Mouse (Mus musculus) heart, postnatal 0 days (tissue): ENCODE data around the gene Olfr1340. TPM values are rescaled to one million over a fixed set of nuclear protein-coding genes. Genes with fewer than 3 reads are reported as not detected.

Experiments used
- ATAC-seq: fragments of 200-750 bp; cut with Nextera tagmentation; 2 replicates; pipeline ENCODE4 v1.8.0; 2017; ENCODE audit warnings: low read depth, moderate number of reproducible peaks, moderate library complexity; ENCODE audit not compliant: insufficient read depth
- DNase-seq: peaks from one replicate; pipeline ENCODE4 v3.0.0-alpha.2; 2016; ENCODE audit warnings: low spot score
- H3K27ac ChIP-seq: fragments of 300-500 bp; sonication (generic); 2 replicates; pipeline ENCODE4 v1.5.1; 2014; ENCODE audit warnings: low read depth, mild to moderate bottlenecking
- H3K27me3 ChIP-seq: fragments of 300-500 bp; sonication (generic); 2 replicates; pipeline ENCODE4 v1.6.1; 2014; ENCODE audit warnings: low read length, mixed read lengths; ENCODE audit not compliant: control insufficient read depth, insufficient read depth
- H3K36me3 ChIP-seq: fragments of 300-500 bp; sonication (generic); replicated peaks from 2 replicates; pipeline ENCODE4 v1.6.1; 2014; ENCODE audit warnings: low read length, mixed read lengths; ENCODE audit not compliant: control insufficient read depth, insufficient read depth
- H3K4me1 ChIP-seq: fragments of 300-500 bp; sonication (generic); 2 replicates; pipeline ENCODE4 v1.6.1; 2014; ENCODE audit warnings: antibody characterized with exemption; ENCODE audit not compliant: control insufficient read depth, insufficient read depth
- H3K4me2 ChIP-seq: fragments of 300-500 bp; sonication (generic); 2 replicates; pipeline ENCODE4 v1.6.1; 2014; ENCODE audit warnings: low read depth, mild to moderate bottlenecking, low read length, moderate library complexity
- H3K4me3 ChIP-seq: fragments of 300-500 bp; sonication (generic); 2 replicates; pipeline ENCODE4 v1.5.1; 2014; ENCODE audit warnings: low read depth, low read length
- H3K9ac ChIP-seq: fragments of 300-500 bp; sonication (generic); replicated peaks from 2 replicates; pipeline ENCODE4 v1.6.1; 2014; ENCODE audit warnings: low read depth, low read length, mixed read lengths
- H3K9me3 ChIP-seq: fragments of 300-500 bp; sonication (generic); replicated peaks from 2 replicates; pipeline ENCODE4 v1.6.1; 2016; ENCODE audit warnings: low read length; ENCODE audit not compliant: control insufficient read depth
- CTCF ChIP-seq: IDR thresholded peaks from 2 replicates; pipeline ENCODE4 v1.5.1; 2016; ENCODE audit warnings: antibody characterized with exemption, control low read depth, low read depth
- EP300 ChIP-seq: IDR thresholded peaks from 2 replicates; pipeline ENCODE4 v1.6.1; 2016; ENCODE audit warnings: antibody characterized with exemption, low read depth
- WGBS: fragments of 180-500 bp; shearing (Covaris S2); extraction: QIAGEN DNeasy Blood & Tissue Kit; methylation state at CpG from one replicate; pipeline ENCODE4 v1.1.7; 2014; 5-methylcytosine and 5-hydroxymethylcytosine counted together
- polyA plus RNA-seq: library from polyadenylated mRNA; unstranded; fragments of >200 nt; fragmentation: Nextera tagmentation; extraction: Ambion mirVana; gene quantifications from 2 replicates; pipeline ENCODE4 v1.2.1, GENCODE M21; 2015
- total RNA-seq: library from RNA; depleted of rRNA; stranded (reverse); fragments of >200 nt; gene quantifications from 2 replicates; pipeline ENCODE4 v1.2.3, GENCODE M21; 2014; ENCODE audit warnings: low replicate concordance

The Olfr1340 gene
- total and polyA plus RNA-seq, 2 experiments from 2014 or later, result not detected

DNA sequence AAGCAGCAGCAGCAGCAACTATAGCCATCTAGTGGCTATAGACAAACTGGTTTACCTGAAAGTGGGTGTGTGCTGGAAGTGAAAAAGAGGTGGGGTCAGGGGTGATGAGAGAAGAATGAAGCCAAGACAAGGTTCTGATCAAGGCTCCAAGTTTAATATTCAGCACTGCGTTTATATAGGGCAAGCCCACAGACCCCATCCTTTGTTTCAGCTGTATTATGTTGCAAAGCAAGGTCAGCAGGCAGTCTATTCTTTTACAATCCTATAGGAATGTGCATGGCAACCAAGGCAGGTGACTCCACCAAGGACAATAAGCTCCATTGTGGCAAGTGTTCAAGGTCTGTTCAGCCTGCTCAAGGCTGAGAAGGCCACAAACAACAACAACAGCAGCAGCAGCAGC, 8.3 kb upstream of the Olfr1340 start:
- DNase-seq, result no peak
- WGBS, result 63% methylated on average over 1 of the region's 1 CpGs
- no peaks in the 10 kb centered on the region for H3K4me1 ChIP-seq

DNA sequence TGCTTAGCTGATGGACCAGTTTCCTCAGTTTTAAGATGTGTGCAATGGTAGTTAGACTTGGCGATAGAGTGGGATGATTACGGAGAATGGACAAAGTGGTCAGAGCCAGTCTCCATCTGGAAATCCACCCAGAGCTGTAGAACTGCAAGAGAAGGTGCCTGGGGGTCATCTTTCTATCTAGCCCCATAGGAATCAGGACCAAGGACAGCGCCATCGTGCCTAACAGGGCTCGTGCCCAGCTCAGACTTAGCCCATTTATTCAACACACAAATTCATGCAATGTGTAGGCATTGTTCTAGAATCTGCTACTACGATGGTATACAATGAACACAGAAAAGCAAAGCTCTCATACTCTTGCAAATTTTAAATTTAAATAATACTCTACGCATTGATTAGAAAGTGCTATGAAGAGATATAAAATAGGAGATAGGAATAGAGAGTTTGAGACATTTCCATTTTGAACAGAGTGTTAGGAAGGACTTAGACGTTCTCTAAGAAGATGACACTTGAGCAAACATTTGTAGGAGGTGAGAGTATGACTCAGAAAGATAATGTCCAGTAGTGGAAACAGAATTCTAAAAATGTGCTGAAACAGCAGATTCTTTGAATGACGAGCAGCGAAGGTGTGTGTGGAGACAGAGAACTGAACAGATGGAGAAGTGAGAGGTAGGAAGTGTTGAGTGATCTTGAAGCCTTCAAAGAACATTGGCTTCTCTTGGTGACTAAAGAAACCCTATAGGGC, 2.0 kb downstream of the Olfr1340 start:
- WGBS, result 48% methylated on average over 10 of the region's 10 CpGs
- Histone ChIP-seq H3K4me1 (no peaks in the 10 kb centered on the region), H3K4me2 (no peak overlapping the region), H3K9ac (no peak overlapping the region), H3K27ac (no peak overlapping the region), H3K9me3 (no peaks in the 10 kb centered on the region), H3K27me3 (no peaks in the 10 kb centered on the region), H3K4me3 (no peak overlapping the region), H3K36me3 (no peaks in the 10 kb centered on the region)
- no peak for TF ChIP-seq CTCF
- DNase-seq (no peak), ATAC-seq (no peak)

More for the DNA sequence above, 8.3 kb upstream of the Olfr1340 start:
- Histone ChIP-seq H3K4me3 (no peak overlapping the region), H3K9me3 (no peaks in the 10 kb centered on the region), H3K36me3 (no peaks in the 10 kb centered on the region), H3K4me2 (no peak overlapping the region), H3K27me3 (no peaks in the 10 kb centered on the region), H3K27ac (no peak overlapping the region), H3K9ac (no peak overlapping the region)
- TF ChIP-seq EP300, result no peak
- TF ChIP-seq CTCF, result no peak
- ATAC-seq, result no peak

DNA sequence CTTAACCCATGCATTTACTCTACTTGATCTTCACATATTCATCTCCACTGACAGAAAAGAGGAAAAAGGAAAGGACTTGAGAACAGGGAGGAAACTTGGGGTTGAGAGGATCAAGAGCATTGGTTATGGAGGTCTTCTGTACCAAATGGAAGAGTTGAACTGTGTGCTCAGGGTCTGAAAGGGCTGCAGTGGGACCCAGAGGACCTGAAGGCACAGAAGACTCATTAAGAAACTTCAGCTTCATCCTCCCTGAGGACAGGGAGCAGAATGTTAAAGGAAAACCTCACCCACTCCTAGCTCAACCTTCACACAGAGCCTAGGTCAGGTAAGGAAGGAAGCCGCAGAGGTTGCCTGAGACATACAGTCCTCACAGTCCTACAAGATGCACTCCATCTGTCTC, 11.9 kb downstream of the Olfr1340 start, which contains the start of gene Olfr1339:
Olfr1339 (plus strand) TSS at position 301 of the 400 bp plus-strand sequence.
- Histone ChIP-seq H3K27me3 (no peaks in the 10 kb centered on the region), H3K4me1 (no peaks in the 10 kb centered on the region), H3K36me3 (no peaks in the 10 kb centered on the region), H3K4me2 (no peak within 1 kb of the TSS), H3K4me3 (no peak within 1 kb of the TSS), H3K9me3 (no peaks in the 10 kb centered on the region), H3K9ac (no peak within 1 kb of the TSS), H3K27ac (no peak within 1 kb of the TSS)
- no peak for ATAC-seq
- WGBS, result 93% methylated on average over 1 of the region's 1 CpGs
- no peak for TF ChIP-seq EP300
- no peak for TF ChIP-seq CTCF
- no peak for DNase-seq

DNA sequence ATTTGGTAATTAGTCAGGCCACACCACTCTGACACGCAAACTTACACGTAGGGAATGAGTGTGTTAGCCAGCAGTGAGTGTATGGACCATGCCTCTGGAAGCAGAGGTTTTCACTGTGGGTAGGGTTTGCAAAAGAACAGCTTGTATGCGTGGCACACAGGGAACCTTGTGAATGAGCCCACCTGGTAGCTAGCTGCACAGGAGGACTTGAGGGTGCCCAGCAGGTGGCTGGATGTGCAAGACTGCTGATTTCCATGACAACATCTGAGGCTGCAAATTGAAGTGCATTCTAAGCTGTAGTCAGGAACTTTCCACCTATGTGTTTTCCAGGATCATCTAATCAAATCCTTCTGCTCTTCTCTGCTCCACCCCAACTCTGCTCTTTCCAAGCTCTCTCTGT, 19.6 kb downstream of the Olfr1340 start:
- Histone ChIP-seq H3K4me3 (no peak overlapping the region), H3K4me2 (no peak overlapping the region), H3K36me3 (no peaks in the 10 kb centered on the region), H3K27me3 (0 out of 2 replicates have a peak, but pooled peaks cover 12% of the 10 kb centered on the region), H3K27ac (no peak overlapping the region), H3K4me1 (no peaks in the 10 kb centered on the region), H3K9me3 (no peaks in the 10 kb centered on the region), H3K9ac (no peak overlapping the region)
- no peak for TF ChIP-seq EP300
- no peak for TF ChIP-seq CTCF
- ATAC-seq, result no peak
- no peak for DNase-seq
- WGBS, result 51% methylated on average over 3 of the region's 3 CpGs

DNA sequence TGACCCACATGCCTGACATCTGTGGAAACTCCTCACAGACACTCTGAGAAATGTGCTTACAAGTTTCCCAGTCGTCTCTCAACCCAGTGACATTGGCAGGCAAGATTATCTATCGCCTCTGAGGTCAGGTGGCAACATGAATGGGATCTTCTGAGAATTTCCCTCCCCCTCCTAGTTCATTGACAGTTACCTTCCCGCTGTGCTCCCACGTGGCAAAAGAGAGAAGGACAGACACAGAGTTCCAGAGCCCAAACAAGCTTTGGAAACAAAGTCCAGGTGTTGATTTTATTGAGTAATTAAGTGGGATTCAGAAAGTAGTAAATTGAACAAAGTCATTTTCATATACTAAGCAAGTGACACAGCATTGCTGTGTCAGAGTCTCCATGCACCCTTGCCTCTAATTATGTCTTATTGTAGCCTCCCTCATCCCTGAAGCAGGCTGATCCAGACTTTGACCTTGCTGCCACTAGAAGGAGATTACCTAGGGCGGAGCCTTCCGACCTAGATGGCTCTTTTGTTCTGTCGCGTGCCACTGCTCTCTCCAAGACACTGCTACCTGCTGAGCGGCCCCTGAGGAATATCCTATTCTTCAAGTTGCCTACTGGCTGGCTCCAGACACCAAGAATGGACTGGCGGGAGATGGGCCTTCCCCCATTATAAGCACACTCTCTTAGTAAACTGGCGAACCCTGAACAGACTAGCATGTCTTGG, 21.2 kb downstream of the Olfr1340 start:
- H3K9ac ChIP-seq, result no peak overlapping the region
- H3K9me3 ChIP-seq, result no peaks in the 10 kb centered on the region
- DNase-seq (no peak), ATAC-seq (no peak)
- no peak overlapping the region for H3K4me3 ChIP-seq
- 7% methylated on average over 11 of the region's 11 CpGs for WGBS
- H3K27ac ChIP-seq, result no peak overlapping the region
- H3K36me3 ChIP-seq, result no peaks in the 10 kb centered on the region
- no peak overlapping the region for H3K4me2 ChIP-seq
- TF ChIP-seq EP300 (no peak), CTCF (no peak)
- no peaks in the 10 kb centered on the region for H3K4me1 ChIP-seq
- 0 out of 2 replicates have a peak, but pooled peaks cover 12% of the 10 kb centered on the region for H3K27me3 ChIP-seq
